Mouse (Mus musculus): ENCODE data around the gene Gm20855.
"Not testable (repeated sequence)": the region's sequence is repeated elsewhere in the genome, so short reads cannot be mapped to it uniquely, and the experiment has no call there.

Gene Gm20855

DNA sequence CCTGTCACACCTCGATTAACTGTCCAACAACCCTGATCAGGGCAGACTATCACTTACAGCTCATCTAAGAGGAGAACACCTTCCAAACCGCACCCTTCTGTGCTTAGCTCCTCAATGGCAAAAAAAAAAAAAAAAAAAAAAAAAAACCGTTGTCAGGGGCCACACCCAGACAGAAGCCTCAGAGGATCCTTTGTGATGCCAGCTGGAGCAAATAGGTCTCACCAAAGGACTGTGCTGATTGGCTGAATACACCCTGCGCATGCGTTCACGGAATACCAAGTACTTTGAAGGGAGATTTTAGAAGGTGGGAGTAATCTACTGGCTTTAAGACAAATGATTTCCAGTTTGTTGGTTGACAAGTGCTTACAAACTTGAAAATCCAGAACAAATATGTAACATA, at the start of gene Gm20855:
Gene Gm20855, minus strand, starts transcription at position 101 of the 400 bp plus-strand sequence.
- DNase-seq (ENCODE audit: low spot score in 2 of 2) = not testable (repeated sequence)
